Comparison of ENCODE assay signal across 8 mouse cellular contexts in the genomic region with DNA sequence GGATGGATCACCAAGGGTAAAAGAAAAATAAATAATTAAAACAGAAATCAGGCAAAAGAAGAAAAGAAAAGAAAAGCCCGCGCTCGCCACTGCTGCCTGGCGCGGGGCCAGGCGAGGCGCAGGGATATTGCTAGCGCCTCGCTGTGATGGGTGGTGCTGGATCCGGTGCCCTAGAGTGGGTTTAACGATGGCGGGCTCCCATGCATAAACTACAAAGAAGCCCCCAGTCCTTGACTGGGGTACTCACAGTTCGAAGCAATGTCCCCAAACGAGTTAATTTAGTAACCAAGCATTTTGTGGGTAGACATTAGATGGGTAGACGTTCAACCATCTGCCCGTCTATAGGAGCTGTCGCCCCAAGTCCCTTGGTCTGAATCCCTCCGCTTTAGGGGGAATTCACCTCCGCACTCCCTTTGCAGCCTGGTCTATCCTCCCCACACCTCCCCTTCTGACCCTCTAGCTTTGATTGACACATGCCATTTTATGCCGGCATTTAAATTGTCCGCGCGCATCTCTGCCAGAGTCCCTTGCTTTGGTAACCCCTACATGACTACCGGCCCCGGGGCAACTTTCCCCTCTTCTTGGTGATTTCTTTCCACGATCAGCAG. TPM values are rescaled to one million over a fixed set of nuclear protein-coding genes. Genes with fewer than 3 reads are reported as not detected.
A peak's percentile ranks its signal among the peaks of the same experiment; 100 is the strongest.
DNase-seq lines count a peak whose midpoint lies in the region; ATAC-seq and TF ChIP-seq lines count a peak whose summit lies in the region.

No protein-coding gene starts in this region.

- in situ Hi-C loops in ES-E14 (cut with MboI; ENCODE audit: low sequenced_read_pairs in 2 of 2, unreplicated experiment in 2 of 2): no loop called here

- WGBS in embryonic facial prominence, embryonic 15.5 days: 0% methylated on average over 26 of the region's 26 CpGs
- under 1% methylated on average over 26 of the region's 26 CpGs for WGBS in hindbrain, embryonic 15.5 days
- WGBS in limb, embryonic 11.5 days: under 1% methylated on average over 26 of the region's 26 CpGs
- under 1% methylated on average over 26 of the region's 26 CpGs for WGBS in neural tube, embryonic 15.5 days

- no peaks in the 10 kb centered on the region for H3K9me3 ChIP-seq in ES-E14 (ENCODE audit: control insufficient read depth, insufficient read depth, low read depth, low read length)
- no peaks in the 10 kb centered on the region for H3K9me3 ChIP-seq in embryonic facial prominence, embryonic 15.5 days (replicated peaks)
- H3K9me3 ChIP-seq in hindbrain, embryonic 15.5 days: no peaks in the 10 kb centered on the region
- H3K9me3 ChIP-seq in limb, embryonic 11.5 days (ENCODE audit: control insufficient read depth, low read length): no peaks in the 10 kb centered on the region; the same call in 1 of the 2 replicates
- H3K9me3 ChIP-seq in neural tube, embryonic 15.5 days (replicated peaks): no peaks in the 10 kb centered on the region

- no peak overlapping the region for H3K27ac ChIP-seq in ES-E14 (ENCODE audit: insufficient read depth, low read depth, low read length, poor library complexity, severe bottlenecking)
- peak overlapping the region; percentile 86 for H3K27ac ChIP-seq in embryonic facial prominence, embryonic 15.5 days (replicated peaks)
- peak overlapping the region; percentile 87 for H3K27ac ChIP-seq in hindbrain, embryonic 15.5 days (replicated peaks)
- H3K27ac ChIP-seq in limb, embryonic 11.5 days (replicated peaks; ENCODE audit: low read depth, low read length): no peak overlapping the region
- H3K27ac ChIP-seq in neural tube, embryonic 15.5 days (replicated peaks): peak overlapping the region; percentile 93

- peaks cover 27% of the 10 kb centered on the region for H3K27me3 ChIP-seq in embryonic facial prominence, embryonic 15.5 days
- H3K27me3 ChIP-seq in hindbrain, embryonic 15.5 days: no peaks in the 10 kb centered on the region
- peaks cover 27% of the 10 kb centered on the region for H3K27me3 ChIP-seq in limb, embryonic 11.5 days (ENCODE audit: control insufficient read depth, insufficient read depth, low read length)
- H3K27me3 ChIP-seq in neural tube, embryonic 15.5 days (replicated peaks): no peaks in the 10 kb centered on the region

- no peaks in the 10 kb centered on the region for H3K36me3 ChIP-seq in ES-E14 (ENCODE audit: control insufficient read depth, insufficient read depth, low read length, poor library complexity, severe bottlenecking)
- H3K36me3 ChIP-seq in embryonic facial prominence, embryonic 15.5 days: no peaks in the 10 kb centered on the region
- no peaks in the 10 kb centered on the region for H3K36me3 ChIP-seq in hindbrain, embryonic 15.5 days
- H3K36me3 ChIP-seq in limb, embryonic 11.5 days (ENCODE audit: control insufficient read depth, insufficient read depth, low read length): no peaks in the 10 kb centered on the region
- no peaks in the 10 kb centered on the region for H3K36me3 ChIP-seq in neural tube, embryonic 15.5 days

- peak overlapping the region; percentile 56 to 67 for H3K4me3 ChIP-seq in ES-E14 (ENCODE audit: insufficient read depth in 1 of 2, low read depth in 1 of 2, low read length in 2 of 2, poor library complexity in 1 of 2, severe bottlenecking in 1 of 2)
- peak overlapping the region; percentile 63 for H3K4me3 ChIP-seq in embryonic facial prominence, embryonic 15.5 days (replicated peaks)
- peak overlapping the region; percentile 54 for H3K4me3 ChIP-seq in hindbrain, embryonic 15.5 days
- H3K4me3 ChIP-seq in limb, embryonic 11.5 days (ENCODE audit: low read depth, low read length): peak overlapping the region; percentile 57
- H3K4me3 ChIP-seq in neural tube, embryonic 15.5 days (replicated peaks): peak overlapping the region; percentile 70

- H3K4me1 ChIP-seq in ES-E14 (ENCODE audit: control insufficient read depth in 2 of 2, insufficient read depth in 2 of 2, low read length in 2 of 2, poor library complexity in 1 of 2): 0 out of 4 replicates have a peak, but pooled peaks cover 0 to 3% of the 10 kb centered on the region in 2 experiments
- peaks cover 35% of the 10 kb centered on the region for H3K4me1 ChIP-seq in embryonic facial prominence, embryonic 15.5 days
- peaks cover 14% of the 10 kb centered on the region for H3K4me1 ChIP-seq in hindbrain, embryonic 15.5 days (replicated peaks)
- H3K4me1 ChIP-seq in limb, embryonic 11.5 days (ENCODE audit: control insufficient read depth, insufficient read depth, low read length): 0 out of 2 replicates have a peak, but pooled peaks cover 4% of the 10 kb centered on the region
- peaks cover 16% of the 10 kb centered on the region; the same call in 1 of the 2 replicates for H3K4me1 ChIP-seq in neural tube, embryonic 15.5 days

- DNase-seq in cerebellum, adult 9-10 months: no peak
- DNase-seq in ES-E14 (ENCODE audit: low read depth, low spot score): peak; percentile 29
- DNase-seq in limb, embryonic 11.5 days (ENCODE audit: low spot score): peak; percentile 72

- H3K4me2 ChIP-seq in embryonic facial prominence, embryonic 15.5 days (replicated peaks): peak overlapping the region; percentile 97
- H3K4me2 ChIP-seq in hindbrain, embryonic 15.5 days: peak overlapping the region; percentile 73
- peak overlapping the region; percentile 92 for H3K4me2 ChIP-seq in limb, embryonic 11.5 days (ENCODE audit: low read depth, severe bottlenecking)
- peak overlapping the region; percentile 91 for H3K4me2 ChIP-seq in neural tube, embryonic 15.5 days

- H3K9ac ChIP-seq in ES-E14 (ENCODE audit: insufficient read depth, low read depth, low read length, poor library complexity, severe bottlenecking): no peak overlapping the region
- peak overlapping the region; percentile 52 for H3K9ac ChIP-seq in embryonic facial prominence, embryonic 15.5 days
- H3K9ac ChIP-seq in hindbrain, embryonic 15.5 days: peak overlapping the region; percentile 60
- H3K9ac ChIP-seq in limb, embryonic 11.5 days (ENCODE audit: low read length): peak overlapping the region; percentile 66
- peak overlapping the region; percentile 78 for H3K9ac ChIP-seq in neural tube, embryonic 15.5 days (replicated peaks)

- 0 out of 2 replicates have a peak, but pooled peaks have one; percentile 1 for ATAC-seq in cerebellum, adult (ENCODE audit: insufficient number of reproducible peaks, low FRiP score, low TSS enrichment)
- no peak for ATAC-seq in embryonic facial prominence, embryonic 15.5 days (ENCODE audit: insufficient number of reproducible peaks, low FRiP score, low TSS enrichment, low read depth)
- ATAC-seq in hindbrain, embryonic 15.5 days (ENCODE audit: low FRiP score, low read depth): peak; percentile 29; the same call in 1 of the 2 replicates
- no peak for ATAC-seq in limb, embryonic 11.5 days (ENCODE audit: insufficient number of reproducible peaks, low FRiP score, low TSS enrichment, low read depth)
- peak; percentile 40 for ATAC-seq in neural tube, embryonic 15.5 days (ENCODE audit: low FRiP score)
- ATAC-seq in granulocyte monocyte progenitor cell, adult 5-6 weeks (replicated peaks; ENCODE audit: poor library complexity, severe bottlenecking): no peak

TF ChIP-seq in ES-E14, 5 proteins besides CTCF, POLR2A, EP300 and RAD21:
- no peak for TF ChIP-seq ZC3H11A (IDR thresholded peaks at IDR 0.05; ENCODE audit: borderline replicate concordance, low read depth, low read length)
- TF ChIP-seq ZNF384 (IDR thresholded peaks at IDR 0.05; ENCODE audit: low read depth, low read length): no peak

RNA-seq across cellular contexts. Expression of a gene that starts 0.7 kb away (rescaled TPM):
- 0.11 and 0.31 TPM in 2 replicates for total RNA-seq in ES-E14 (2012; rRNA removed)
- 4.4 and 4.5 TPM in 2 replicates for polyA plus RNA-seq in embryonic facial prominence, embryonic 15.5 days (2015; fragmentation: Nextera tagmentation; extraction: Ambion mirVana)
- 20.2 and 20.8 TPM in 2 replicates for polyA plus RNA-seq in hindbrain, embryonic 15.5 days (2015; fragmentation: Nextera tagmentation; extraction: Ambion mirVana)
- polyA plus RNA-seq in limb, embryonic 11.5 days (2014; fragmentation: Nextera tagmentation; extraction: Ambion mirVana): 7.2 and 9.1 TPM in 2 replicates
- polyA plus RNA-seq in neural tube, embryonic 15.5 days (2015; fragmentation: Nextera tagmentation; extraction: Ambion mirVana): 13.6 and 19.8 TPM in 2 replicates
- total RNA-seq in granulocyte monocyte progenitor cell, adult 5-6 weeks (2014; fragmentation: Nextera tagmentation): not detected in 2 replicates
- total RNA-seq in granulocyte monocyte progenitor cell, adult 5-6 weeks (2017): 0.05 TPM in 1 of 2 replicates, not detected in the other

Comparison
In these comparisons a context has a peak if more than half of its experiments do, and no peak if none do; other contexts are left out.
1. ATAC-seq: peak in cerebellum, adult (single experiment), hindbrain, embryonic 15.5 days (single experiment) and neural tube, embryonic 15.5 days (single experiment); none in embryonic facial prominence, embryonic 15.5 days (single experiment), limb, embryonic 11.5 days (single experiment) and granulocyte monocyte progenitor cell, adult 5-6 weeks (single experiment).
2. H3K27ac ChIP-seq: peak in embryonic facial prominence, embryonic 15.5 days (single experiment), hindbrain, embryonic 15.5 days (single experiment) and neural tube, embryonic 15.5 days (single experiment); none in ES-E14 (single experiment) and limb, embryonic 11.5 days (single experiment).
3. Peak in every context shown above with its lines, with median percentiles within 50 percentile points of each other: H3K4me3 ChIP-seq and H3K4me2 ChIP-seq.